Comparison of ENCODE assay signal across 14 mouse cellular contexts in genomic region chr14:56205021-56205420, GRCm38 (mm10). TPM values are rescaled to one million over a fixed set of nuclear protein-coding genes. Genes with fewer than 3 reads are reported as not detected.
DNase-seq lines count a peak whose midpoint lies in the region; ATAC-seq and TF ChIP-seq lines count a peak whose summit lies in the region.
"Not testable (repeated sequence)": the region's sequence is repeated elsewhere in the genome, so short reads cannot be mapped to it uniquely, and the experiment has no call there.
"Had no signal": no experiment of that assay in that cellular context is flagged by ENCODE, and none has a peak within 500 bp of the region (broad histone marks: within the 10 kb centered on the region; RNA-seq: fewer than 3 reads in every experiment).

No protein-coding gene starts in this region.

- not testable (repeated sequence) for H3K9ac ChIP-seq in CH12.LX (ENCODE audit: insufficient read depth, low read depth); heart, adult 2 months (ENCODE audit: low read depth, low read length); lung, embryonic 15.5 days

- in situ Hi-C loops in CH12.LX (cut with MboI; ENCODE audit: low pct_ligation_motif_present, low pct_unique_long_range_greater_than_20kb, low sequenced_read_pairs), result loop anchor here (25.0 kb wide), 1 partner anchor 107 kb away; no protein-coding TSS in a partner anchor

- not testable (repeated sequence) for H3K79me2 ChIP-seq in CH12.LX (replicated peaks; ENCODE audit: control insufficient read depth, extremely low read depth, insufficient read depth, poor library complexity, severe bottlenecking); heart, adult 2 months (replicated peaks; ENCODE audit: control insufficient read depth, insufficient read depth, low read length)

- peaks cover 19% of the 10 kb centered on the region for H3K27me3 ChIP-seq in CH12.LX (replicated peaks)
- H3K27me3 ChIP-seq in heart, adult 2 months (ENCODE audit: control insufficient read depth, insufficient read depth, low read length); lung, embryonic 15.5 days: not testable (repeated sequence)

- dilution Hi-C loops in CH12.LX (cut with MboI; ENCODE audit: extremely low pct_ligation_motif_present, extremely low pct_unique_long_range_greater_than_20kb, low sequenced_read_pairs), result not testable (repeated sequence)

- TF ChIP-seq CTCF in CH12.LX (conservative IDR thresholded peaks at IDR 0.05 in 1 of 2, IDR thresholded peaks at IDR 0.05 in 1 of 2; ENCODE audit: low read depth in 2 of 2, low read length in 2 of 2), result peak in 1 of 2 experiments; percentile 70; a peak in 3 of 4 replicates
- TF ChIP-seq CTCF in heart, adult 2 months (IDR thresholded peaks at IDR 0.05), result peak; percentile 42

- not testable (repeated sequence) for TF ChIP-seq EP300 in CH12.LX (IDR thresholded peaks at IDR 0.05; ENCODE audit: low read length); heart, adult 2 months (IDR thresholded peaks at IDR 0.05; ENCODE audit: insufficient read depth, low read depth, low read length)

- H3K9me3 ChIP-seq in CH12.LX (replicated peaks; ENCODE audit: low read length); lung, embryonic 15.5 days: not testable (repeated sequence)

- peak; percentile 12 for TF ChIP-seq RAD21 in CH12.LX (IDR thresholded peaks at IDR 0.05; ENCODE audit: low read depth, low read length)

- peak overlapping the region; percentile 3; the same call in 1 of the 2 replicates for H3K4me2 ChIP-seq in CH12.LX (ENCODE audit: insufficient read depth, low read depth, poor library complexity, severe bottlenecking)
- not testable (repeated sequence) for H3K4me2 ChIP-seq in lung, embryonic 15.5 days

- peak; percentile 19; the same call in 1 of the 2 replicates for ATAC-seq in lung, embryonic 15.5 days (ENCODE audit: borderline replicate concordance, extremely low read depth, low FRiP score, low TSS enrichment)

- H3K36me3 ChIP-seq in CH12.LX (replicated peaks in 1 of 2; ENCODE audit: control insufficient read depth in 1 of 2, insufficient read depth in 1 of 2, low read length in 1 of 2); heart, adult 2 months (ENCODE audit: control insufficient read depth, insufficient read depth, low read length); lung, embryonic 15.5 days: not testable (repeated sequence)

- H3K4me3 ChIP-seq in CH12.LX (replicated peaks in 1 of 3; ENCODE audit: low read depth in 2 of 3, low read length in 2 of 3, poor library complexity in 1 of 3); heart, adult 2 months; lung, embryonic 15.5 days: not testable (repeated sequence)

- not testable (repeated sequence) for TF ChIP-seq POLR2A in CH12.LX (IDR thresholded peaks at IDR 0.05; ENCODE audit: low read depth, low read length); heart, adult 2 months (IDR thresholded peaks at IDR 0.05; ENCODE audit: insufficient read depth, low read depth, low read length)

- 41% methylated on average over 5 of the region's 5 CpGs for WGBS in heart, adult 2 months
- WGBS in lung, embryonic 15.5 days, result 34% methylated on average over 5 of the region's 5 CpGs

- H3K27ac ChIP-seq in CH12.LX (ENCODE audit: insufficient read depth, low read depth); heart, adult 2 months; lung, embryonic 15.5 days: not testable (repeated sequence)

- peaks cover 0 to 15% of the 10 kb centered on the region in 2 experiments; a peak in 2 of 4 replicates for H3K4me1 ChIP-seq in CH12.LX (ENCODE audit: control insufficient read depth in 1 of 2, insufficient read depth in 2 of 2)
- not testable (repeated sequence) for H3K4me1 ChIP-seq in heart, adult 2 months (ENCODE audit: control insufficient read depth, insufficient read depth, low read length); lung, embryonic 15.5 days

- DNase-seq in CH12.LX (ENCODE audit: extremely low read depth), result peak; percentile 71
- DNase-seq in adrenal gland, postnatal 10 days, result peak; percentile 44
- peak; percentile 24 for DNase-seq in embryo, embryonic 11.5 days (ENCODE audit: low read depth, low spot score)
- not testable (repeated sequence) for DNase-seq in heart, adult 2 months
- peak; percentile 61 for DNase-seq in kidney, postnatal 10 days
- DNase-seq in ovary, postnatal 36 days (ENCODE audit: low spot score), result peak; percentile 28
- DNase-seq in urinary bladder, postnatal 14 days (ENCODE audit: low spot score), result peak; percentile 35

- intact Hi-C loops in heart, adult 2 months (cut with DNase I), result loop anchor here (5.0 kb wide), 1 partner anchor 97 kb away; no protein-coding TSS in a partner anchor

TF ChIP-seq in CH12.LX, 34 proteins besides CTCF, POLR2A, EP300 and RAD21:
- TF ChIP-seq CHD2 (IDR thresholded peaks at IDR 0.05; ENCODE audit: low read length) (peak; percentile 23; the same call in 1 of the 2 replicates), SMC3 (IDR thresholded peaks at IDR 0.05; ENCODE audit: low read depth, low read length) (peak; percentile 73)
TF ChIP-seq in CH12.LX: peak in this region for 2; not testable (repeated sequence) for 32.

RNA-seq across cellular contexts. Expression of gene Gzmf, which starts 6.2 kb away (rescaled TPM):
- total RNA-seq in CH12.LX (2012; rRNA removed) (not detected in 2 replicates), CH12.LX (2014; rRNA removed) (not detected in 2 replicates)
- polyA plus RNA-seq in CH12.LX (2012; ENCODE audit: insufficient read length, low read depth), result not detected in 2 replicates
- not detected for total RNA-seq in adrenal gland, postnatal 10 days (2021)
- not detected for total RNA-seq in heart, adult 2 months (2021)
- not detected in 2 replicates for polyA plus RNA-seq in heart, adult 2 months (2012; rRNA removed)
- polyA plus RNA-seq in lung, embryonic 15.5 days (2015; fragmentation: Nextera tagmentation; extraction: Ambion mirVana), result not detected in 2 replicates
- total RNA-seq: adrenal gland, adult 8-10 months; gastrocnemius, postnatal 36 days; layer of hippocampus, postnatal 36 days; neutrophil, adult 5-6 weeks had no signal
- polyA plus RNA-seq: embryonic facial prominence, embryonic 15.5 days; hindbrain, embryonic 15.5 days had no signal

RNA-seq across cellular contexts. Expression of gene Gzmc, which starts 29.4 kb away (rescaled TPM):
- total RNA-seq in CH12.LX (2012; rRNA removed), result not detected in 2 replicates
- total RNA-seq in CH12.LX (2014; rRNA removed), result not detected in 2 replicates
- polyA plus RNA-seq in CH12.LX (2012; ENCODE audit: insufficient read length, low read depth), result not detected in 2 replicates
- not detected for total RNA-seq in adrenal gland, postnatal 10 days (2021)
- total RNA-seq in heart, adult 2 months (2021), result not detected
- polyA plus RNA-seq in heart, adult 2 months (2012; rRNA removed), result not detected in 2 replicates
- not detected in 2 replicates for polyA plus RNA-seq in lung, embryonic 15.5 days (2015; fragmentation: Nextera tagmentation; extraction: Ambion mirVana)
- total RNA-seq: adrenal gland, adult 8-10 months; gastrocnemius, postnatal 36 days; layer of hippocampus, postnatal 36 days; neutrophil, adult 5-6 weeks had no signal
- polyA plus RNA-seq: hindbrain, embryonic 15.5 days had no signal

RNA-seq across cellular contexts. Expression of gene Gzmn, which starts 30.6 kb away (rescaled TPM):
- total RNA-seq in CH12.LX (2012; rRNA removed) (not detected in 2 replicates), CH12.LX (2014; rRNA removed) (not detected in 2 replicates)
- not detected in 2 replicates for polyA plus RNA-seq in CH12.LX (2012; ENCODE audit: insufficient read length, low read depth)
- total RNA-seq in adrenal gland, postnatal 10 days (2021), result not detected
- total RNA-seq in heart, adult 2 months (2021), result not detected
- polyA plus RNA-seq in heart, adult 2 months (2012; rRNA removed), result not detected in 2 replicates
- polyA plus RNA-seq in lung, embryonic 15.5 days (2015; fragmentation: Nextera tagmentation; extraction: Ambion mirVana), result not detected in 2 replicates
- total RNA-seq: adrenal gland, adult 8-10 months; gastrocnemius, postnatal 36 days; layer of hippocampus, postnatal 36 days; neutrophil, adult 5-6 weeks had no signal
- polyA plus RNA-seq: embryonic facial prominence, embryonic 15.5 days; hindbrain, embryonic 15.5 days had no signal

RNA-seq across cellular contexts. Expression of gene Gzmg, which starts 45.6 kb away (rescaled TPM):
- not detected in 2 replicates for total RNA-seq in CH12.LX (2012; rRNA removed)
- not detected in 2 replicates for total RNA-seq in CH12.LX (2014; rRNA removed)
- not detected in 2 replicates for polyA plus RNA-seq in CH12.LX (2012; ENCODE audit: insufficient read length, low read depth)
- not detected for total RNA-seq in adrenal gland, postnatal 10 days (2021)
- not detected for total RNA-seq in heart, adult 2 months (2021)
- polyA plus RNA-seq in heart, adult 2 months (2012; rRNA removed), result not detected in 2 replicates
- not detected in 2 replicates for polyA plus RNA-seq in lung, embryonic 15.5 days (2015; fragmentation: Nextera tagmentation; extraction: Ambion mirVana)
- total RNA-seq: adrenal gland, adult 8-10 months; gastrocnemius, postnatal 36 days; layer of hippocampus, postnatal 36 days; neutrophil, adult 5-6 weeks had no signal
- polyA plus RNA-seq: embryonic facial prominence, embryonic 15.5 days; hindbrain, embryonic 15.5 days had no signal

RNA-seq across cellular contexts. Expression of gene Gzmb, which starts 57.0 kb away (rescaled TPM):
- total RNA-seq in CH12.LX (2012; rRNA removed) (not detected in 2 replicates), CH12.LX (2014; rRNA removed) (not detected in 2 replicates)
- polyA plus RNA-seq in CH12.LX (2012; ENCODE audit: insufficient read length, low read depth), result not detected in 2 replicates
- total RNA-seq in adrenal gland, postnatal 10 days (2021), result under 1 TPM; 0.18 to 0.21 TPM
- total RNA-seq in heart, adult 2 months (2021), result under 1 TPM; 0.23 to 0.36 TPM
- 0.64 TPM in 1 of 2 replicates, not detected in the other for polyA plus RNA-seq in heart, adult 2 months (2012; rRNA removed)
- polyA plus RNA-seq in lung, embryonic 15.5 days (2015; fragmentation: Nextera tagmentation; extraction: Ambion mirVana), result 1.2 and 1.6 TPM in 2 replicates
- total RNA-seq: gastrocnemius, postnatal 36 days; layer of hippocampus, postnatal 36 days had no signal
- polyA plus RNA-seq: hindbrain, embryonic 15.5 days had no signal
